Mouse (Mus musculus): ENCODE results near the gene Hebp1. TPM values are rescaled to one million over a fixed set of nuclear protein-coding genes. Genes with fewer than 3 reads are reported as not detected.

The Hebp1 gene
- polyA plus RNA-seq, 1 experiment: 4.9 TPM

GRCm38 (mm10) chr6:135143151-135143550 is 54.7 kb downstream of the Hebp1 start:
- WGBS: 94% methylated on average over 5 of the region's 5 CpGs
- no peak for TF ChIP-seq POLR2A (IDR thresholded peaks at IDR 0.05; ENCODE audit: low read depth, low read length)
- TF ChIP-seq CTCF (IDR thresholded peaks at IDR 0.05; ENCODE audit: extremely low read depth, insufficient read length, insufficient replicate concordance, low read depth, low read length): no peak
- H3K27ac ChIP-seq (ENCODE audit: insufficient read depth, low read depth, low read length): no peak overlapping the region
- no peaks in the 10 kb centered on the region for H3K4me1 ChIP-seq (ENCODE audit: control insufficient read depth, insufficient read depth, insufficient read length, low read length)
- no peak overlapping the region for H3K4me3 ChIP-seq (ENCODE audit: low read depth, low read length)
- no peaks in the 10 kb centered on the region for H3K36me3 ChIP-seq (ENCODE audit: control insufficient read depth, insufficient read depth, low read length)
- H3K27me3 ChIP-seq (ENCODE audit: control insufficient read depth, insufficient read depth, low read length): no peaks in the 10 kb centered on the region

GRCm38 (mm10) chr6:135141451-135142147 is 56.2 kb downstream of the Hebp1 start:
- no peaks in the 10 kb centered on the region for H3K36me3 ChIP-seq (ENCODE audit: control insufficient read depth, insufficient read depth, low read length)

GRCm38 (mm10) chr6:135138746-135139145 is 59.1 kb downstream of the Hebp1 start:
- Histone ChIP-seq H3K36me3 (ENCODE audit: control insufficient read depth, insufficient read depth, low read length) (no peaks in the 10 kb centered on the region), H3K27ac (ENCODE audit: insufficient read depth, low read depth, low read length) (no peak overlapping the region), H3K4me1 (ENCODE audit: control insufficient read depth, insufficient read depth, insufficient read length, low read length) (no peaks in the 10 kb centered on the region), H3K4me3 (ENCODE audit: low read depth, low read length) (no peak overlapping the region), H3K27me3 (ENCODE audit: control insufficient read depth, insufficient read depth, low read length) (no peaks in the 10 kb centered on the region)
- WGBS: 70% methylated on average over 14 of the region's 14 CpGs
- TF ChIP-seq POLR2A (IDR thresholded peaks at IDR 0.05; ENCODE audit: low read depth, low read length) (no peak), CTCF (IDR thresholded peaks at IDR 0.05; ENCODE audit: extremely low read depth, insufficient read length, insufficient replicate concordance, low read depth, low read length) (no peak)

More at GRCm38 (mm10) chr6:135141451-135142147, 56.2 kb downstream of the Hebp1 start:
- H3K4me3 ChIP-seq (ENCODE audit: low read depth, low read length): no peak overlapping the region
- WGBS: 74% methylated on average over 16 of the region's 16 CpGs
- H3K27ac ChIP-seq (ENCODE audit: insufficient read depth, low read depth, low read length): no peak overlapping the region
- TF ChIP-seq POLR2A (IDR thresholded peaks at IDR 0.05; ENCODE audit: low read depth, low read length) (no peak), CTCF (IDR thresholded peaks at IDR 0.05; ENCODE audit: extremely low read depth, insufficient read length, insufficient replicate concordance, low read depth, low read length) (no peak)
- H3K4me1 ChIP-seq (ENCODE audit: control insufficient read depth, insufficient read depth, insufficient read length, low read length): no peaks in the 10 kb centered on the region
- H3K27me3 ChIP-seq (ENCODE audit: control insufficient read depth, insufficient read depth, low read length): no peaks in the 10 kb centered on the region

GRCm38 (mm10) chr6:135138207-135138606 is 59.6 kb downstream of the Hebp1 start:
- Histone ChIP-seq H3K36me3 (ENCODE audit: control insufficient read depth, insufficient read depth, low read length) (no peaks in the 10 kb centered on the region), H3K27me3 (ENCODE audit: control insufficient read depth, insufficient read depth, low read length) (no peaks in the 10 kb centered on the region), H3K27ac (ENCODE audit: insufficient read depth, low read depth, low read length) (no peak overlapping the region), H3K4me3 (ENCODE audit: low read depth, low read length) (no peak overlapping the region), H3K4me1 (ENCODE audit: control insufficient read depth, insufficient read depth, insufficient read length, low read length) (no peaks in the 10 kb centered on the region)
- WGBS: 82% methylated on average over 7 of the region's 7 CpGs
- TF ChIP-seq POLR2A (IDR thresholded peaks at IDR 0.05; ENCODE audit: low read depth, low read length): no peak

GRCm38 (mm10) chr6:135137736-135138135 is 60.1 kb downstream of the Hebp1 start:
- Histone ChIP-seq H3K4me3 (ENCODE audit: low read depth, low read length) (no peak overlapping the region), H3K4me1 (ENCODE audit: control insufficient read depth, insufficient read depth, insufficient read length, low read length) (no peaks in the 10 kb centered on the region), H3K27ac (ENCODE audit: insufficient read depth, low read depth, low read length) (no peak overlapping the region), H3K27me3 (ENCODE audit: control insufficient read depth, insufficient read depth, low read length) (no peaks in the 10 kb centered on the region), H3K36me3 (ENCODE audit: control insufficient read depth, insufficient read depth, low read length) (no peaks in the 10 kb centered on the region)
- TF ChIP-seq CTCF (IDR thresholded peaks at IDR 0.05; ENCODE audit: extremely low read depth, insufficient read length, insufficient replicate concordance, low read depth, low read length) (no peak), POLR2A (IDR thresholded peaks at IDR 0.05; ENCODE audit: low read depth, low read length) (no peak)
- WGBS: 62% methylated on average over 9 of the region's 9 CpGs

- Histone ChIP-seq H3K36me3 (ENCODE audit: control insufficient read depth, insufficient read depth, low read length) (no peaks in the 10 kb centered on the region), H3K27ac (ENCODE audit: insufficient read depth, low read depth, low read length) (no peak overlapping the region), H3K4me1 (ENCODE audit: control insufficient read depth, insufficient read depth, insufficient read length, low read length) (no peaks in the 10 kb centered on the region), H3K27me3 (ENCODE audit: control insufficient read depth, insufficient read depth, low read length) (no peaks in the 10 kb centered on the region), H3K4me3 (ENCODE audit: low read depth, low read length) (no peak overlapping the region)
- WGBS: 62% methylated on average over 11 of the region's 11 CpGs
- TF ChIP-seq POLR2A (IDR thresholded peaks at IDR 0.05; ENCODE audit: low read depth, low read length) (no peak), CTCF (IDR thresholded peaks at IDR 0.05; ENCODE audit: extremely low read depth, insufficient read length, insufficient replicate concordance, low read depth, low read length) (no peak)
Measured at GRCm38 (mm10) chr6:135136439-135137161, 61.2 kb downstream of the Hebp1 start.

- Histone ChIP-seq H3K27ac (ENCODE audit: insufficient read depth, low read depth, low read length) (no peak overlapping the region), H3K36me3 (ENCODE audit: control insufficient read depth, insufficient read depth, low read length) (no peaks in the 10 kb centered on the region), H3K4me1 (ENCODE audit: control insufficient read depth, insufficient read depth, insufficient read length, low read length) (no peaks in the 10 kb centered on the region), H3K4me3 (ENCODE audit: low read depth, low read length) (no peak overlapping the region), H3K27me3 (ENCODE audit: control insufficient read depth, insufficient read depth, low read length) (no peaks in the 10 kb centered on the region)
- WGBS: 72% methylated on average over 4 of the region's 4 CpGs
- TF ChIP-seq POLR2A (IDR thresholded peaks at IDR 0.05; ENCODE audit: low read depth, low read length) (no peak), CTCF (IDR thresholded peaks at IDR 0.05; ENCODE audit: extremely low read depth, insufficient read length, insufficient replicate concordance, low read depth, low read length) (no peak)
Measured at GRCm38 (mm10) chr6:135135735-135136134, 62.1 kb downstream of the Hebp1 start.
